Mouse (Mus musculus): ENCODE measurements around the gene Gm49361.

GRCm38 (mm10) chr14:57593279-57593678 is 152.6 kb downstream of the Gm49361 start:
- no peak for TF ChIP-seq POLR2A (IDR thresholded peaks at IDR 0.05; ENCODE audit: low read depth, low read length)
- no peak for TF ChIP-seq CTCF (IDR thresholded peaks at IDR 0.05; ENCODE audit: borderline replicate concordance, insufficient read depth, low read length)
